Mouse (Mus musculus): ENCODE data around the gene Carmil2. TPM values are rescaled to one million over a fixed set of nuclear protein-coding genes. Genes with fewer than 3 reads are reported as not detected.

The Carmil2 gene
- total RNA-seq, 4 experiments from 2014 or later, result 57.2 to 62.8 (median 58.3) TPM

DNA sequence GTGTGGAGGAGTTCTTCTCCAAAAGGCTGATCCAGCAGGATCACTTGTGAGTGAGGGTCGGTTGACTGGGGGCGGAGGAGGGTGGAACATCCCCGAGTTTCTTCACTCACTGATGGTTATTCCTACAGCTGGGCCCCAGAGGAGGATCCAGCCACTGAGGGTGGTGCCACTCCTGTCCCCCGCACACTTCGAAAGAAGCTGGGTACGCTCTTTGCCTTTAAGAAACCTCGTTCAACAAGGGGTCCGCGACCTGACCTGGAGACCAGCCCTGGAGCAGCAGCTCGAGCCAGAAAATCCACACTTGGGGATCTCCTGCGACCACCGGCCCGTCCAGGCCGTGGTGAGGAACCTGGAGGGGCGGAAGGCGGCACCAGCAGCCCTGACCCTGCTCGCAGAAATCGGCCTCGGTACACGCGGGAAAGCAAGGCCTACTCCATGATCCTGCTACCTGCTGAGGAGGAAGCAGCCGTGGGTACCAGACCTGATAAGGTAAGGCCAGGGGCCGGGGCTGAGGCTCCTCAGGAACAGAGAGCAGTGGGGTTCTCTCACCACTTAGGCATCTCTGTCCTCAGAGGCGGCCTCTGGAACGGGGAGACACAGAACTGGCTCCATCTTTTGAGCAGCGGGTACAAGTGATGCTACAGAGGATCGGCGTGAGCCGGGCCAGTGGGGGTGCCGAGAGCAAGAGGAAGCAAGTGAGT, 9.2 kb downstream of the Carmil2 start:
- no peak for DNase-seq (ENCODE audit: low spot score in 2 of 2)

GRCm38 (mm10) chr8:105697196-105697780, 11.2 kb downstream of the Carmil2 start:
- no peak for DNase-seq (ENCODE audit: low spot score in 2 of 2)

GRCm38 (mm10) chr8:105698734-105699133, 12.7 kb downstream of the Carmil2 start:
- no peak for DNase-seq (ENCODE audit: low spot score in 2 of 2)

- no peak for DNase-seq (ENCODE audit: low spot score in 2 of 2)
These were observed 13.6 kb downstream of the Carmil2 start for GRCm38 (mm10) chr8:105699488-105700215.

GRCm38 (mm10) chr8:105700566-105700965, 14.5 kb downstream of the Carmil2 start:
- DNase-seq (ENCODE audit: low spot score in 2 of 2), result peak in 1 of 2 experiments; percentile 75

DNA sequence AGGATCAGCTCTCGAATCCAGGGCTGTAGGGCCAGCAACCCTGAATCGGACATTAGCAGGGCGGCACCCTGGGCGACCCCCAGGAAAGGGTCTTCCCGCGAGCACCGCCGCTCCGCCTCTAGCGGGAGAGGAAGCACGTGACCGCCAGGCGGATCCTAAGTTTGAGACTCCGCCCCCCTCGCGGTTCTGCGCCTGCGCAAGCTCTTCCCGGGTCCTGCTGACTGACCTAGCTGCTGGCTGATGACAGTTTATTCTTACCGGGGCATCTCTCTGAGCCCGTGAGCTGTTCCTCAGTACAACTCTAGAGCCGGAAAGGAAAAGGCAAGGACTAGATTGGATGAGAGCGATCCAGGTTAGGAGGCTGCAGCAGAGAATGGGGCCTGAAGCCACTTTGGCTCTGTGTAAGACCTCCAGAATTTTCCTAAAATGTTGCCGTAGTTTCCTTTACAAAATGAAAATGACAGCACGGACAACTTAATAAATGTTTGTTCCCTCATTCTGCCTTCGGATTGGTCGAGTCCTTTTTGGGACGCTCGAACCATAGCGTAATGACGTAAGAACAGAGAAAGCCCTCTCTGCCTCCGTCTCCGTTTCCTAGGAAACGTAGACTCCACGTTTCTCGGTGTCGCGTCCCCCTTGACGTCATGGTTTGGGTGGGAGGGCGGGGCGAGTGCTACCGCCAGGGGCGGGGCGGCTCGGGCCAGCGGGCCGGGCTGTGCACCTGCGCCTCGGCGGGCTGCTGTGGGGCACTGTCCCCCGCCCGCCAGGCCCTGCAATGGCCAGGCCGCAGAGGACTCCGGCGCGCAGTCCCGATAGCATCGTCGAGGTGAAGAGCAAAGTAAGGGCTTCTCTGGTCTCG, 15.1 kb downstream of the Carmil2 start, which contains the start of the genes Acd and Pard6a:
Gene Acd, minus strand, starts transcription at position 137 of the 859 bp plus-strand sequence.
Gene Pard6a, plus strand, starts transcription at position 183 of the 859 bp plus-strand sequence.
- DNase-seq (ENCODE audit: low spot score in 2 of 2), result peak; percentile 93 to 95

- no peak for DNase-seq (ENCODE audit: low spot score in 2 of 2)
These were observed 15.9 kb downstream of the Carmil2 start for GRCm38 (mm10) chr8:105702001-105702401.

DNA sequence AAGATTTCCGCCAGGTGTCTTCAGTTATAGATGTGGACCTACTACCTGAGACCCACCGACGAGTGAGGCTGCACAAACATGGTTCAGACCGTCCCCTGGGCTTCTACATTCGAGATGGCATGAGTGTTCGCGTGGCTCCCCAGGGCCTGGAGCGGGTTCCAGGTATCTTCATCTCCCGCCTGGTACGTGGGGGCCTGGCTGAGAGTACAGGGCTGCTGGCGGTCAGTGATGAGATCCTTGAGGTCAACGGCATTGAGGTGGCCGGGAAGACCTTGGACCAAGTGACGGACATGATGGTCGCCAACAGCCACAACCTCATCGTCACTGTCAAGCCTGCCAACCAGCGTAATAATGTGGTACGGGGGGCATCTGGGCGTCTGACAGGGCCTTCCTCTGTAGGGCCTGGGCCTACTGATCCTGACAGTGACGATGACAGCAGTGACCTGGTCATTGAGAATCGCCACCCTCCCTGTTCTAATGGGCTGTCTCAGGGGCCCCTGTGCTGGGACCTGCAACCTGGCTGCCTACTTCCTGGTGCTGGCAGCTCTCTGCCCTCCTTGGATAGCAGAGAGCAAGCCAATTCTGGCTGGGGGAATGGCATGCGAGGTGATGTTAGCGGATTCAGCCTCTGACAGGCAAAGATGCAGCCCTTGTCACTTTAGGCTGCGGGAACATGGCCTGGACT, 16.8 kb downstream of the Carmil2 start:
- no peak for DNase-seq (ENCODE audit: low spot score in 2 of 2)

- DNase-seq (ENCODE audit: low spot score in 2 of 2), result no peak
These were observed 18.2 kb downstream of the Carmil2 start for GRCm38 (mm10) chr8:105704146-105704812.

DNA sequence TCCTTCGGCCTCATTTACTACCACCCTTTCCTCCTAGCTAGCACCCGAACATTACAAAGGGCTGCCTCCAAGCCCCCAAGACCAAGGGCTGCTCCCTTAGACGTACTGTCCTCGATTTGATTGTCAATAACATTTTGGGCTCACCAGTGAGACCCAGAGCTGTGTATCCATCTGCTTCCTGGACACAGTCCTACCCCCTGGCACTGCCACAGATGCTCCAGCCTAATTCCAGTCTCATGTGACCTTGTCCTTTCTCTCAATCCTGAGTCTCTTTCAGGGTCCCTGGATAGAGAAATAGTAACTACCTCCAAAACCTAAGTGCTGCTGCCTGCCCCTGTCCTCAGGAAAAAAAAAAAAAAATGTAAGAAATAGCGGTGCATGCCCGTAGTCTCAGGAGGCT, 18.9 kb downstream of the Carmil2 start:
- no peak for DNase-seq (ENCODE audit: low spot score in 2 of 2)

GRCm38 (mm10) chr8:105706426-105706825, 20.4 kb downstream of the Carmil2 start:
- DNase-seq (ENCODE audit: low spot score in 2 of 2), result no peak

- peak; percentile 75 to 87 for DNase-seq (ENCODE audit: low spot score in 2 of 2)
These were observed 21.7 kb downstream of the Carmil2 start, which contains the start of the genes 4933405L10Rik and Enkd1 for GRCm38 (mm10) chr8:105707498-105708403. 4933405L10Rik (plus strand) TSS chr8:105707655. Enkd1 (minus strand) TSS chr8:105708210.

DNA sequence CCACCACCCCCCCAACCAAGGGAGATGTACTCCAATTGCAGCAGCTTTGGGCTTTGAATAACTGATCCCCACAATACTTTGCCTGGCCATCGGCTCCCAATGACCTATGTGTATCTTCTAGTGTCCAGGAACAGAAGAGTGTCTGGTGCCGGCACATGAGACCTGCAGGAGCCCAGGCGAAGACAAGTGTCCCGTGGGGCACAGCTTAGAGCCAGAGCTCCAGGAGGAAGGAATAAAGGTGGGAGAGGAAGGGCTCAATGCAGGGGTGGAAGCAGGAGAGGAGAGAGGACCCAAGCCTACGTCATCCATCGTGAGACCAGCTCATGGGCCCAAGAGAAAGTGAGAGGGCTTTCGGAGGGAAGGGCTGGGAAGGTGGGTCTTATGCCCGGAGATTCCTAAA, 22.6 kb downstream of the Carmil2 start:
- DNase-seq (ENCODE audit: low spot score in 2 of 2), result no peak

DNA sequence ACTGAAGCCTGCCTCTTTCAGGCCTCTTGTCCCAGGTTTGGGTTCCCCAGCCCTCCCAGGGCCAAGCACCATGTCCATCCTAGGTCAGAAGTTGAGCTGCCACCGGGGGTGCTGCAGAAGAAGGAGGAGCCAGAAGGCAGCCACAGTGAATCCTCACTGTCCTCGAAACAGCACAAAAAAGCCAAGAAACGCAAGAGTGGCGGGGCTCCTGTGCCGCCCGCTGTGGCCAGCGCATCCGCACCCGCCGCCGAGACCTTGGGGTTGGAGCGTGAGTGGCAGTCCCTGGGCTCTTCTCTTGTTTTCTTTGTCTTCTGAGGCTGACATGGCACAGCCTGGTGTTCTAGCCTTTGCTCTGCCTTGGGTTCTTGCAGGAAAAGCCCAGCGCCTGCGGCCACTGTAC, 23.2 kb downstream of the Carmil2 start:
- no peak for DNase-seq (ENCODE audit: low spot score in 2 of 2)

DNA sequence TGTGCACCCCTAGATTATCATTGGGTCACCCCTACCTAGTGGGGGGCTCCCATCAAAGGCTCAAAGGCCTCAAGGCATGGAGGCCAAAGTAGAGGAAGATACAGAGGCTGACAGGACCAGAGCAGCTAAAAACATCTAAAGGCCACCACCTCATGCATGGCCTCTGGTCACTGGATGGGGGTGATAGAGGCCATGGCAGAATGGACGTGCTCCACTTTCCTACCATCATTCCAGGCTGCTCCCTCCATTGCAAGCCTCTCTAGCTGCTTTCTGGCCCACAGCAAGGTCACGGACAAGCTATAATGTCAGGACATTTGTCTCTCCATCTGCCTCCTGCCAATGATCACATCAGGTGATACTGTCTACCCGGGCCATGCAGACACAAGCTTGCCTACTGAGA, 26.2 kb downstream of the Carmil2 start:
- no peak for DNase-seq (ENCODE audit: low spot score in 2 of 2)

GRCm38 (mm10) chr8:105714139-105714538, 28.1 kb downstream of the Carmil2 start:
- DNase-seq (ENCODE audit: low spot score in 2 of 2), result peak in 1 of 2 experiments; percentile 57

DNA sequence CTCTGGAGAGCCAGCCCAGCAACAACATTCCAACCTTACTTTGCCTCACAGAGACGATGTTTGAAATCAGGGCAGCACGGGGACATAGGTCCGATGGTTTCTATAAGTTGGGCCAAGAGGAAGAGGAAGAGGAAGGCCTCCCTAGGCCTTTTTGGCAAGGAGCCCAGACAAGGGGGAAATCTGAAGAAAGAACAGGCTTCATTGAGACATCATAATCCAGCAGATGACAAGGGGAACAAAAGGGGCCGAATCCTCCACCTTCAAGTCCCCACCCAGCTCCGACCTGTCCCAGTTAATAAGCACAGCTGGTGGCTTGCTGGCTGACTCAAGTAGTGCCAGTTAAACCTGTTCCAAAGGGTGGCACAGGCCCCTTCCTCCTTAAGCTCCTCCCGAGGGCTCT, 29.0 kb downstream of the Carmil2 start:
- DNase-seq (ENCODE audit: low spot score in 2 of 2), result no peak

DNA sequence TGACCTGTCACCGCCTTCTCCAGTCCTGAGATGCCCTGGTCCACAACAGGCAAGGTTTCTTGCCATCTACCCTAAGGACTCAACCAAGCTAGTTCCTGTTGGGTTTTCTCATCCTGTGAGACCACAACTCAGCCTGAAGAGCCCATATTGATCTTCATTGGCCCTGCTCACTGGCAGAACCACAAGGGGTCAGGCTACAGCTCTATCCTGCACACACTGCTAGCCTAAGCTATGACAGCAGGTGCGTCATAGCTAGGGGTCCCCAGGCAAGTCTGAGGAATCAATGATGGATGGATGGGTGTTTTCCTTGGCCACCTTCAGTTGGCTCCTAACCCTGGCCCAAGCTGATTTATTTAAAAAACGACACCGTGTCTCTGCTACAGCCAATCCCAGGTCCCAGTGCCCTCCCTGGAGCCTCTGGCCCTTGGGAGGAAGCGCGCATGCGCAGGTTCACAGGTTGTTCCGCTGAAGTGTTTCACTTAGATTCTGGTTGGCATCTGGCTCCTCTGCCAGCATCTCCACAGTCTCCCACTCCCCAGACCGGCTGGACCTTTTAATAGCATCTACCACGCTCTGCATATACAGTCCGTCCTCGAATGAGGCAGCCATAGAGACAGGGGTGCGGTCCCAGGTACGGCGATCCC, 30.4 kb downstream of the Carmil2 start:
- DNase-seq (ENCODE audit: low spot score in 2 of 2), result no peak

Measured in left cerebral cortex, adult 8-10 months (tissue).